Mouse (Mus musculus) limb, embryonic 13.5 days (tissue): ENCODE measurements at regions not wholly inside any gene's neighbourhood (a gene's known extent, or its start where the extent isn't known, plus 50 kb on each side); places are given as distances from the start of the nearest gene placed in this dataset.
"Not testable (repeated sequence)": the region's sequence is repeated elsewhere in the genome, so short reads cannot be mapped to it uniquely, and the experiment has no call there.

ENCODE experiments used
- ATAC-seq: fragments of 200-750 bp; cut with Nextera tagmentation; 2 replicates; pipeline ENCODE4 v1.8.0; 2017; ENCODE audit warnings: low read depth, moderate number of reproducible peaks, moderate TSS enrichment; ENCODE audit not compliant: low FRiP score
- H3K27ac ChIP-seq: fragments of 300-500 bp; sonication (generic); 2 replicates; pipeline ENCODE4 v1.5.1; 2015; ENCODE audit warnings: inconsistent platforms, mild to moderate bottlenecking, moderate library complexity
- H3K27me3 ChIP-seq: fragments of 300-500 bp; sonication (generic); 2 replicates; pipeline ENCODE4 v1.6.1; 2015; ENCODE audit warnings: mild to moderate bottlenecking, inconsistent platforms
- H3K36me3 ChIP-seq: fragments of 300-500 bp; sonication (generic); 2 replicates; pipeline ENCODE4 v1.6.1; 2015; ENCODE audit warnings: inconsistent platforms, mild to moderate bottlenecking, moderate library complexity
- H3K4me1 ChIP-seq: fragments of 300-500 bp; sonication (generic); 2 replicates; pipeline ENCODE4 v1.6.1; 2015; ENCODE audit warnings: inconsistent platforms
- H3K4me2 ChIP-seq: fragments of 300-500 bp; sonication (generic); replicated peaks from 2 replicates; pipeline ENCODE4 v1.6.1; 2015; ENCODE audit warnings: inconsistent platforms, mild to moderate bottlenecking, moderate library complexity
- H3K4me3 ChIP-seq: fragments of 300-500 bp; sonication (generic); 2 replicates; pipeline ENCODE4 v1.5.1; 2015; ENCODE audit warnings: moderate library complexity, mild to moderate bottlenecking, inconsistent platforms
- H3K9ac ChIP-seq: fragments of 300-500 bp; sonication (generic); 2 replicates; pipeline ENCODE4 v1.6.1; 2015; ENCODE audit warnings: mild to moderate bottlenecking, inconsistent platforms
- H3K9me3 ChIP-seq: fragments of 300-500 bp; sonication (generic); 2 replicates; pipeline ENCODE4 v1.6.1; 2016; ENCODE audit warnings: inconsistent platforms
- WGBS: fragments of 180-500 bp; shearing (Covaris S2); methylation state at CpG from one replicate; pipeline ENCODE4 v1.1.7; 2015; 5-methylcytosine and 5-hydroxymethylcytosine counted together

- Histone ChIP-seq H3K27me3 (peaks cover 5% of the 10 kb centered on the region; the same call in 1 of the 2 replicates), H3K4me2 (no peak overlapping the region), H3K27ac (no peak overlapping the region), H3K9ac (no peak overlapping the region), H3K4me3 (no peak overlapping the region), H3K36me3 (no peaks in the 10 kb centered on the region), H3K4me1 (peaks cover 3% of the 10 kb centered on the region; the same call in 1 of the 2 replicates), H3K9me3 (no peaks in the 10 kb centered on the region)
- ATAC-seq: no peak
- WGBS: 59% methylated on average over 11 of the region's 11 CpGs
Measured at GRCm38 (mm10) chr4:124385106-124386055, 225.2 kb downstream of the 3100002H09Rik start.

DNA sequence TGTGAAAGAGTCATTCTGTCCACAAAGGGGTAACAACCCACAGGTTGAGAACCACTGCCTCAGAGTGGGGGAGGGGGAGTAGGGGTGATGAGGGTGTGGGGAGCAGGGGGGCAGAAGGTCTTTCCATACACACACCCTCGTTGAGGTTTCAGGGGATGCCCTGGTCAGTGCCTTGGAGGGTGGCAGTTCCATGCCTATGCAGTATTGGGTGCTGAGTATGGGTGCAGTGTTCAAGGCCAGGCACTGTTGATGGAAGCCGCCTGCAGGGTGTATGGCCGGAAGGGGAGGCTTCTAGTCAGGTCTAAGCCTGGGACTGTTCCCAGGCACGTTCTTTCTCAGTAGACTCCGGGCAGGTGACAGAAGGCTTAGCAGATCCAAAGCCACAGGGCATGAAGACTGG lies 234.1 kb downstream of the 3100002H09Rik start:
- no peak overlapping the region for H3K27ac ChIP-seq
- no peak overlapping the region for H3K4me2 ChIP-seq
- H3K4me3 ChIP-seq: no peak overlapping the region
- no peak for ATAC-seq
- WGBS: 60% methylated on average over 5 of the region's 5 CpGs
- H3K27me3 ChIP-seq: peaks cover 9% of the 10 kb centered on the region
- no peaks in the 10 kb centered on the region; the same call in 1 of the 2 replicates for H3K4me1 ChIP-seq
- H3K36me3 ChIP-seq: no peaks in the 10 kb centered on the region
- no peak overlapping the region for H3K9ac ChIP-seq
- H3K9me3 ChIP-seq: no peaks in the 10 kb centered on the region

DNA sequence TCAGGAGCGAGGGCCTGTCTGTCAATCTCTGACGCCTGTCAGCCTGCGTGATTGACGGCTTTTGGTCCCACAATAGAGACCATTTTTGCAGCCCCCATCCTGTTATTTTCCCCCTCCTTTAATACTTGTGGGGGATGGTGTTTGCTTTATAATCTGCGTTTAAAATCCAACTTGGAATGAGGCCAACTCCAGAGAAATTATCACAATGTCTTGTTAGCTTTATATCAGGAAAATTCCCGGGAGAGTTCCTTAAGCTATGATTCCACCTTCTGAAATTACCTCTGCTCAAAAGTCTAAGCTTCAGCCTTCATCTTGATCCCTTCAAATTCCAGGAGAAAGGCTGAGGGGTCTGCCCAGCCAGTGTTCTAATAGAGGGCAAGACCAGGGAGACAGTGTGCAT lies 235.0 kb downstream of the 3100002H09Rik start:
- H3K36me3 ChIP-seq: no peaks in the 10 kb centered on the region
- no peak for ATAC-seq

GRCm38 (mm10) chr4:124368831-124369230 lies 241.8 kb downstream of the 3100002H09Rik start:
- no peak for ATAC-seq
- H3K27ac ChIP-seq: no peak overlapping the region
- peaks cover under 1% of the 10 kb centered on the region for H3K27me3 ChIP-seq
- no peaks in the 10 kb centered on the region for H3K4me1 ChIP-seq
- WGBS: 87% methylated on average over 3 of the region's 3 CpGs
- no peaks in the 10 kb centered on the region; the same call in 1 of the 2 replicates for H3K9me3 ChIP-seq
- no peak overlapping the region for H3K9ac ChIP-seq
- H3K4me2 ChIP-seq: no peak overlapping the region
- no peaks in the 10 kb centered on the region for H3K36me3 ChIP-seq
- no peak overlapping the region for H3K4me3 ChIP-seq

More for the DNA sequence above, 235.0 kb downstream of the 3100002H09Rik start:
- Histone ChIP-seq H3K4me2 (no peak overlapping the region), H3K9me3 (no peaks in the 10 kb centered on the region; the same call in 1 of the 2 replicates), H3K4me1 (no peaks in the 10 kb centered on the region; the same call in 1 of the 2 replicates), H3K9ac (no peak overlapping the region), H3K4me3 (no peak overlapping the region), H3K27me3 (peaks cover 9% of the 10 kb centered on the region), H3K27ac (no peak overlapping the region)
- WGBS: 66% methylated on average over 6 of the region's 6 CpGs

- Histone ChIP-seq H3K27me3 (no peaks in the 10 kb centered on the region), H3K4me3 (no peak overlapping the region), H3K9me3 (no peaks in the 10 kb centered on the region; the same call in 1 of the 2 replicates), H3K4me1 (no peaks in the 10 kb centered on the region), H3K36me3 (no peaks in the 10 kb centered on the region), H3K27ac (no peak overlapping the region), H3K4me2 (no peak overlapping the region), H3K9ac (no peak overlapping the region)
- ATAC-seq: no peak
- 82% methylated on average over 10 of the region's 10 CpGs for WGBS
Measured at GRCm38 (mm10) chr4:124368085-124368484, 242.5 kb downstream of the 3100002H09Rik start.

- no peak for ATAC-seq
- no peak overlapping the region for H3K4me3 ChIP-seq
- WGBS: 56% methylated on average over 6 of the region's 6 CpGs
Measured at GRCm38 (mm10) chr4:124360578-124360908, 250.1 kb downstream of the 3100002H09Rik start.

DNA sequence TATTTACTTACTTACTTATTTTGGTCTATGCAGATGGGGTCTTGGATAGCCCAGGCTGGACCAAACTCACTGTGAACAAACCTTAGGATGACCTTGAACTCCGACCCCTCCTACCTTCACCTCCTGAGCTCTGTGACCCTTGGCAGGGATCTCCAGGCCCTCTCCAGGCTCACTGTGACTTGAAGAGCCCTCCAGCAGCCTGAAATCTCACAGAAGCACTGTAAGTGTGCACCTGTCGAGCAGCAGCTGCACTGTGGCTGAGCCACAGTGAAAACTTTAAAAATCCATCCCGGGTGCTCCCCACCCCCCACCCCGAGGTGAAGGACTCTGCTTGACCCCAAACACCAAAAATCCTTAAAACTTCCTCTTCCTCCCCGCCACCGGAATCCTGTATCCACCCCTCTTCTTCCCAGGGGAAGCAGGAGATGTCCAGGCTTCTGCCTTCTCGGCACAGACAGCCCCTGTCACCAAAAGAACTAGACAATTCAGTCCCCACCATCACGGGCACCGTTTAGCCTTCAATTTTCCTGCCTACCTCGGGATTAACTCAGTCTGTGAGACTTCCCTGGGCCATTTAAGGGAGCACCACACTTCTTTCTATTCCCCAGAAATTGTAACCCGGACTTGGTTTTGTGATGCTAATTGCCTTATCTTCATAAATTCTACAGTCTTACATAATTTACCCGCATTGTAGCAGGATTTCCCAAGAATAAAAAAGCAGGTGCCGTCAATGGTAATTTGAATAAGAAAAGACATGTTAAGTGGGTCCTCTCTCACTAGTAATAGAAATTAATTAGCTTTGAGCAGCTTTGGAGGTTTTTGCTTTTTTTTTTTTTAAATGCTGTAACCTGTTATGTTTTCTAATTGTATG lies 250.7 kb downstream of the 3100002H09Rik start:
- no peak overlapping the region for H3K27ac ChIP-seq
- H3K36me3 ChIP-seq: no peaks in the 10 kb centered on the region
- H3K9me3 ChIP-seq: no peaks in the 10 kb centered on the region
- H3K27me3 ChIP-seq: peaks cover 36% of the 10 kb centered on the region
- 36% methylated on average over 13 of the region's 13 CpGs for WGBS
- no peak overlapping the region for H3K4me3 ChIP-seq
- H3K4me2 ChIP-seq: no peak overlapping the region
- no peak overlapping the region for H3K9ac ChIP-seq
- H3K4me1 ChIP-seq: no peaks in the 10 kb centered on the region
- no peak for ATAC-seq

More at GRCm38 (mm10) chr4:124360578-124360908, 250.1 kb downstream of the 3100002H09Rik start:
- Histone ChIP-seq H3K36me3 (no peaks in the 10 kb centered on the region), H3K4me2 (no peak overlapping the region), H3K9me3 (no peaks in the 10 kb centered on the region), H3K4me1 (no peaks in the 10 kb centered on the region), H3K27ac (no peak overlapping the region), H3K27me3 (peaks cover 36% of the 10 kb centered on the region), H3K9ac (no peak overlapping the region)

DNA sequence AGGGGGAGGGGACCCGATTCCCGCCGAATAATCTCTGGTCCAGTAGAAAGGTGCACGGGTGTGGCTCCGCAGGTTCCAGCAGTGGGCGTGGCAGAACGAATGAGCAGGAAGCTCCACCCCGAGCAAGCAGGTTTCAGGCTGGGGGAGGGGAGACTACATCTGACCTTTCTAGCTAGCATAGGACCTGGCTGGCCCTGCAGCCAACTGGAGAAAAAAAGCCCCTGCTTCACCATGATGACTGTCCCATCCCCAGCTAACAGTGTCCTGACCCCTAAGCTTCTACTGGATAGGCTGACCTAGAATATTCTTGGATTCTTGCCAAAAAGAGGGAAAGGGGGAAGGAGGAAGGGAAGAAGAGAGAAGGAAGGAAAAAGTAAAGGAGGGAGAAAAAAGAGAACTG lies 252.1 kb downstream of the 3100002H09Rik start:
- peaks cover 36% of the 10 kb centered on the region for H3K27me3 ChIP-seq
- H3K36me3 ChIP-seq, ATAC-seq, H3K4me3 ChIP-seq, H3K4me2 ChIP-seq, H3K27ac ChIP-seq, H3K4me1 ChIP-seq, H3K9me3 ChIP-seq, H3K9ac ChIP-seq: not testable (repeated sequence)
- 0% methylated on average over 3 of the region's 8 CpGs for WGBS

DNA sequence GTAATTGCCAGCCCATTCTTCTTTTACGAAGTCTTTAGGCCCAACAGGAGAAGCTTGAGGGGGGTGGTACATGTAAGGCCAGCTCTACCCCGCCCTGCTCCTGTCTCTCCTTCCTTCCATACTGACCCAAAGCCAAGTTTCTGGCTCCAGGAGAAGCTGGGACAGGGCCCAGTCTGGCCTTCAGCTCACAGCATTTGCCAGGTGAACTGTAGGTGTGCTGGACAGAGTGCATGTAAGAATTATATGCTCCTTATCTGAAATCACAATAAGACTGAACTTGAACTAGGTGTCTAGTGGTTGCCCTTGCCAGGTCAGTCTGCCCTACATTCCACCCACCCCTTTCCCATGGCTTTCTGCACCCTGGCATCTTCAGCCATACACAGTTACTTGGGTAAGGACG lies 260.2 kb downstream of the 3100002H09Rik start:
- no peak overlapping the region for H3K27ac ChIP-seq
- no peaks in the 10 kb centered on the region for H3K4me1 ChIP-seq
- H3K36me3 ChIP-seq: no peaks in the 10 kb centered on the region
- H3K4me3 ChIP-seq: no peak overlapping the region
- ATAC-seq: no peak
- WGBS: 72% methylated on average over 3 of the region's 3 CpGs
- 0 out of 2 replicates have a peak, but pooled peaks cover 2% of the 10 kb centered on the region for H3K27me3 ChIP-seq
- H3K4me2 ChIP-seq: no peak overlapping the region
- H3K9me3 ChIP-seq: no peaks in the 10 kb centered on the region
- no peak overlapping the region for H3K9ac ChIP-seq

GRCm38 (mm10) chr4:124349610-124350295 lies 260.9 kb downstream of the 3100002H09Rik start:
- Histone ChIP-seq H3K4me1 (no peaks in the 10 kb centered on the region), H3K4me2 (no peak overlapping the region), H3K27ac (no peak overlapping the region), H3K27me3 (0 out of 2 replicates have a peak, but pooled peaks cover 2% of the 10 kb centered on the region), H3K9me3 (no peaks in the 10 kb centered on the region), H3K9ac (no peak overlapping the region), H3K4me3 (no peak overlapping the region), H3K36me3 (no peaks in the 10 kb centered on the region)
- WGBS: 60% methylated on average over 15 of the region's 15 CpGs
- ATAC-seq: no peak

DNA sequence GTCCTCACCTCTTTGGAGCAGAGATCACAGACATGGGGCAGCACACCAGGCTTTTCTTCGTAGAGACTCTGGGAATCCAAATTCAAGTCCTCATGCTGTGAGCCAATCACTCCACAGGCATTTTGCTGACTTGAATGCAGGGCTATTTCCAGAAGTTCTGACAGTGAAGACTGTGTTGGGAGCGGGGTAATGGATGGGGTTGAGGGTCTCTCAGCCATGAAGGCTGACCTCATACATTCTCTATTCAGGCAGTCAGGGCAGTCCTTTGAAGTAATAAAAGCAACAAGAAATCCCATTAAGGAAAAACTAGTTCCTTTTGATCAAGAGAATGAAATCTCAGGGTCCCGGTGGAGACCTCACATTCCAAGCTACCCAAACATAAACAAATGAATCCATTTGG lies 261.5 kb downstream of the 3100002H09Rik start:
- H3K4me2 ChIP-seq: no peak overlapping the region
- H3K9me3 ChIP-seq: no peaks in the 10 kb centered on the region
- ATAC-seq: no peak
- H3K36me3 ChIP-seq: no peaks in the 10 kb centered on the region
- H3K4me3 ChIP-seq: no peak overlapping the region
- 0 out of 2 replicates have a peak, but pooled peaks cover 2% of the 10 kb centered on the region for H3K27me3 ChIP-seq
- no peaks in the 10 kb centered on the region for H3K4me1 ChIP-seq
- no peak overlapping the region for H3K9ac ChIP-seq
- 40% methylated on average over 3 of the region's 3 CpGs for WGBS
- H3K27ac ChIP-seq: no peak overlapping the region
